Mouse (Mus musculus) E14TG2a.4 (cell line): ENCODE measurements around the gene Epb41l4b.

Experiments used
- CTCF ChIP-seq: conservative IDR thresholded peaks from 2 replicates; pipeline ENCODE4 v1.5.1; 2014; ENCODE audit warnings: low read length
- NANOG ChIP-seq: IDR thresholded peaks from 2 replicates; pipeline ENCODE4 v1.6.1; 2014; ENCODE audit warnings: borderline replicate concordance, low read length, mixed read lengths
- POU5F1 ChIP-seq: IDR thresholded peaks from 2 replicates; pipeline ENCODE4 v1.6.1; 2014; ENCODE audit warnings: low read length, borderline replicate concordance

DNA sequence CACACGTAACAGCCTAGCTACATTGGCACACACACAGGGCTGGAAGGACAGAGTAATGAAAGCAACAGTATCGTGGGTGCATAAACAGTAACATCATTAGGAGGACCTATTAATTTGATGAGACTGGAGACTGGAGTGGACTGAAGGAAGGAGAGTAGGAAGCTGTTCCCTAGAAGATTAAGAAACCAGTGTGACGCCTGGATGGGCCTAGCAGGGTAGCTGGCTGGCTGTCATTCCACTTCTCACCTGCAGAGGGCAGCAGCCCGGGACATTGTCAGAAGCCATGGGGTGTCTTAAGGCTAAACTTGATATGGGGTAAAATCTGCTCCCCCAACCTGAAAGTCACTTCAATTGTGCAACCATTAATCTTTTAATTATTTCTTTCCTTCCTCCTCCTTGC is 78.0 kb downstream of the Epb41l4b start:
- TF ChIP-seq CTCF (peak; percentile 99), POU5F1 (no peak), NANOG (no peak)
